ENCODE assay signal across 19 mouse cellular contexts in the genomic region with DNA sequence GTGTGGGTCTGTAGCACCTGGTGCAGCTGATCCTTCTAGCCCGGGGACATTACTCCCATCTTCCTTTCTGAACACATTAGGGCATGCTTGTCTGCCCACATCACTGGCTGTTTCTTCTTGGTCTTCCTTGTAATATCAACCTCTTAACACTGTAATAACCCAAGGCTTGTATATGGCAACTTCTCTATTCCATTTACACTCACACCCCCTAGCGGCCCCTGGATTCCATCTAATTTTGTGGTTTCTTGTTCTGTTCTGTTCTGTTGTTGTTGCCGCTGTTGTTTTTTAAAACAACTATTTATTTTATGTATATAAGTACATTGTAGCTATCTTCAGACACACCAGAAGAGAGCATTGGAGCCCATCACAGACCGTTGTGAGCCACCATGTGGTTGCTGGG. TPM values are rescaled to one million over a fixed set of nuclear protein-coding genes. Genes with fewer than 3 reads are reported as not detected.
DNase-seq lines count a peak whose midpoint lies in the region; ATAC-seq and TF ChIP-seq lines count a peak whose summit lies in the region.
"Had no signal": no experiment of that assay in that cellular context is flagged by ENCODE, and none has a peak within 500 bp of the region (broad histone marks: within the 10 kb centered on the region; RNA-seq: fewer than 3 reads in every experiment).

No protein-coding gene starts in this region.

- no peaks in the 10 kb centered on the region for H3K9me3 ChIP-seq in forebrain, embryonic 13.5 days (replicated peaks)
- H3K9me3 ChIP-seq in forebrain, embryonic 11.5 days (ENCODE audit: control insufficient read depth, low read length), result no peaks in the 10 kb centered on the region
- no peaks in the 10 kb centered on the region for H3K9me3 ChIP-seq in hindbrain, postnatal 0 days (ENCODE audit: low read length)
- H3K9me3 ChIP-seq in neural tube, embryonic 14.5 days (ENCODE audit: control insufficient read depth, low read length), result no peaks in the 10 kb centered on the region
- H3K9me3 ChIP-seq: embryonic facial prominence, embryonic 15.5 days had no signal

- 85% methylated on average over 4 of the region's 4 CpGs for WGBS in forebrain, embryonic 13.5 days
- 86% methylated on average over 4 of the region's 4 CpGs for WGBS in forebrain, embryonic 11.5 days
- 81% methylated on average over 4 of the region's 4 CpGs for WGBS in hindbrain, postnatal 0 days
- WGBS in neural tube, embryonic 14.5 days, result 78% methylated on average over 4 of the region's 4 CpGs

- H3K27me3 ChIP-seq in forebrain, embryonic 13.5 days, result peaks cover 11% of the 10 kb centered on the region
- H3K27me3 ChIP-seq in forebrain, embryonic 11.5 days (ENCODE audit: control insufficient read depth, insufficient read depth, low read length), result peaks cover 9% of the 10 kb centered on the region
- no peaks in the 10 kb centered on the region for H3K27me3 ChIP-seq in hindbrain, postnatal 0 days (ENCODE audit: insufficient read depth, low read length)
- H3K27me3 ChIP-seq in neural tube, embryonic 14.5 days (ENCODE audit: control insufficient read depth, insufficient read depth, low read length), result no peaks in the 10 kb centered on the region

- TF ChIP-seq CTCF in hindbrain, postnatal 0 days (IDR thresholded peaks at IDR 0.05; ENCODE audit: low read depth), result no peak

- no peak for DNase-seq in forebrain, embryonic 11.5 days (ENCODE audit: low spot score)
- DNase-seq in right cerebral cortex, postnatal 14 days, result peak; percentile 3
- no peak for DNase-seq in right cerebral cortex, adult 18-20 months
- no peak for DNase-seq in hindbrain, postnatal 0 days (ENCODE audit: low spot score)
- no peak for DNase-seq in MN1 (ENCODE audit: low spot score)
- DNase-seq in thymus, postnatal 14 days, result no peak
- DNase-seq: adrenal gland, postnatal 10 days; cerebellum, adult 2 months; gastrocnemius, postnatal 25 days; heart, postnatal 36 days; kidney, adult 18-20 months; kidney, postnatal 36 days; lung, adult 2 months; thymus, postnatal 4 days had no signal

- H3K4me2 ChIP-seq in forebrain, embryonic 13.5 days, result peak overlapping the region; percentile 70
- H3K4me2 ChIP-seq in forebrain, embryonic 11.5 days (ENCODE audit: low read depth, low read length, severe bottlenecking), result no peak overlapping the region
- H3K4me2 ChIP-seq in hindbrain, postnatal 0 days (ENCODE audit: low read depth, low read length), result peak overlapping the region; percentile 37
- peak overlapping the region; percentile 78; the same call in 1 of the 2 replicates for H3K4me2 ChIP-seq in neural tube, embryonic 14.5 days (ENCODE audit: low read depth, low read length)
- H3K4me2 ChIP-seq: embryonic facial prominence, embryonic 15.5 days; heart, embryonic 11.5 days had no signal

- peak overlapping the region; percentile 10; the same call in 1 of the 2 replicates for H3K9ac ChIP-seq in forebrain, embryonic 13.5 days
- H3K9ac ChIP-seq in forebrain, embryonic 11.5 days (ENCODE audit: low read length), result no peak overlapping the region
- no peak overlapping the region for H3K9ac ChIP-seq in hindbrain, postnatal 0 days (replicated peaks; ENCODE audit: low read length)
- no peak overlapping the region for H3K9ac ChIP-seq in neural tube, embryonic 14.5 days (replicated peaks; ENCODE audit: low read depth, low read length)
- H3K9ac ChIP-seq: embryonic facial prominence, embryonic 15.5 days had no signal

- ATAC-seq in forebrain, embryonic 13.5 days, result no peak
- ATAC-seq in forebrain, embryonic 11.5 days (replicated peaks; ENCODE audit: low FRiP score), result no peak
- no peak for ATAC-seq in hindbrain, postnatal 0 days
- ATAC-seq in neural tube, embryonic 14.5 days (ENCODE audit: low read depth), result no peak

- H3K4me3 ChIP-seq in forebrain, embryonic 13.5 days, result no peak overlapping the region
- no peak overlapping the region for H3K4me3 ChIP-seq in forebrain, embryonic 11.5 days (ENCODE audit: low read depth, low read length)
- H3K4me3 ChIP-seq in hindbrain, postnatal 0 days (ENCODE audit: low read length), result no peak overlapping the region
- H3K4me3 ChIP-seq in neural tube, embryonic 14.5 days (ENCODE audit: low read depth, low read length), result no peak overlapping the region; the same call in 1 of the 2 replicates
- H3K4me3 ChIP-seq: embryonic facial prominence, embryonic 15.5 days had no signal

- no peak overlapping the region for H3K27ac ChIP-seq in forebrain, embryonic 13.5 days
- H3K27ac ChIP-seq in forebrain, embryonic 11.5 days (ENCODE audit: low read depth, low read length), result no peak overlapping the region
- H3K27ac ChIP-seq in hindbrain, postnatal 0 days, result no peak overlapping the region
- H3K27ac ChIP-seq in neural tube, embryonic 14.5 days (ENCODE audit: low read depth, low read length), result no peak overlapping the region
- H3K27ac ChIP-seq: embryonic facial prominence, embryonic 15.5 days had no signal

- peaks cover 52% of the 10 kb centered on the region for H3K4me1 ChIP-seq in forebrain, embryonic 13.5 days
- peaks cover 13% of the 10 kb centered on the region for H3K4me1 ChIP-seq in forebrain, embryonic 11.5 days (replicated peaks; ENCODE audit: control insufficient read depth, insufficient read depth, low read length)
- H3K4me1 ChIP-seq in hindbrain, postnatal 0 days (ENCODE audit: insufficient read depth, low read length), result peaks cover 18% of the 10 kb centered on the region; the same call in 1 of the 2 replicates
- peaks cover 23% of the 10 kb centered on the region for H3K4me1 ChIP-seq in neural tube, embryonic 14.5 days (ENCODE audit: control insufficient read depth, insufficient read depth, low read length)

- peaks cover 35% of the 10 kb centered on the region for H3K36me3 ChIP-seq in forebrain, embryonic 13.5 days (ENCODE audit: poor library complexity, severe bottlenecking)
- H3K36me3 ChIP-seq in forebrain, embryonic 11.5 days (ENCODE audit: control insufficient read depth, insufficient read depth, low read length), result no peaks in the 10 kb centered on the region; the same call in 1 of the 2 replicates
- H3K36me3 ChIP-seq in hindbrain, postnatal 0 days (ENCODE audit: insufficient read depth, low read length), result no peaks in the 10 kb centered on the region
- peaks cover 18% of the 10 kb centered on the region; the same call in 1 of the 2 replicates for H3K36me3 ChIP-seq in neural tube, embryonic 14.5 days (ENCODE audit: control insufficient read depth, insufficient read depth, low read length)

RNA-seq across cellular contexts. Expression of gene 4931428F04Rik, which starts 2.8 kb away (rescaled TPM):
- polyA plus RNA-seq in forebrain, embryonic 13.5 days (2015; fragmentation: Nextera tagmentation; extraction: Ambion mirVana), result 57.4 and 66.1 TPM in 2 replicates
- polyA plus RNA-seq in forebrain, embryonic 11.5 days (2014; fragmentation: Nextera tagmentation; extraction: Ambion mirVana), result 23.4 and 30.3 TPM in 2 replicates
- total RNA-seq in hindbrain, postnatal 0 days (2014; rRNA removed), result 52.3 and 63.4 TPM in 2 replicates
- 67.3 and 82.8 TPM in 2 replicates for polyA plus RNA-seq in hindbrain, postnatal 0 days (2015; fragmentation: Nextera tagmentation; extraction: Ambion mirVana)
- 84.6 and 118 TPM in 2 replicates for polyA plus RNA-seq in neural tube, embryonic 14.5 days (2014; fragmentation: Nextera tagmentation; extraction: Ambion mirVana)

RNA-seq across cellular contexts. Expression of gene Exoc3l, which starts 9.0 kb away (rescaled TPM):
- 9.8 and 10.3 TPM in 2 replicates for polyA plus RNA-seq in forebrain, embryonic 13.5 days (2015; fragmentation: Nextera tagmentation; extraction: Ambion mirVana)
- polyA plus RNA-seq in forebrain, embryonic 11.5 days (2014; fragmentation: Nextera tagmentation; extraction: Ambion mirVana), result 10.3 TPM in 2 replicates
- 2.4 and 8.2 TPM in 2 replicates for total RNA-seq in hindbrain, postnatal 0 days (2014; rRNA removed)
- polyA plus RNA-seq in hindbrain, postnatal 0 days (2015; fragmentation: Nextera tagmentation; extraction: Ambion mirVana), result 5.9 and 8.0 TPM in 2 replicates
- 8.0 and 12.5 TPM in 2 replicates for polyA plus RNA-seq in neural tube, embryonic 14.5 days (2014; fragmentation: Nextera tagmentation; extraction: Ambion mirVana)

RNA-seq across cellular contexts. Expression of gene E2f4, which starts 10.6 kb away (rescaled TPM):
- 56.9 and 60.6 TPM in 2 replicates for polyA plus RNA-seq in forebrain, embryonic 13.5 days (2015; fragmentation: Nextera tagmentation; extraction: Ambion mirVana)
- polyA plus RNA-seq in forebrain, embryonic 11.5 days (2014; fragmentation: Nextera tagmentation; extraction: Ambion mirVana), result 122 and 135 TPM in 2 replicates
- total RNA-seq in hindbrain, postnatal 0 days (2014; rRNA removed), result 39.2 and 44.8 TPM in 2 replicates
- polyA plus RNA-seq in hindbrain, postnatal 0 days (2015; fragmentation: Nextera tagmentation; extraction: Ambion mirVana), result 25.6 and 28.3 TPM in 2 replicates
- polyA plus RNA-seq in neural tube, embryonic 14.5 days (2014; fragmentation: Nextera tagmentation; extraction: Ambion mirVana), result 46.4 and 49.7 TPM in 2 replicates

RNA-seq across cellular contexts. Expression of gene Nol3, which starts 11.0 kb away (rescaled TPM):
- polyA plus RNA-seq in forebrain, embryonic 13.5 days (2015; fragmentation: Nextera tagmentation; extraction: Ambion mirVana), result 2.4 and 3.0 TPM in 2 replicates
- 1.6 and 2.1 TPM in 2 replicates for polyA plus RNA-seq in forebrain, embryonic 11.5 days (2014; fragmentation: Nextera tagmentation; extraction: Ambion mirVana)
- 2.1 and 2.6 TPM in 2 replicates for total RNA-seq in hindbrain, postnatal 0 days (2014; rRNA removed)
- polyA plus RNA-seq in hindbrain, postnatal 0 days (2015; fragmentation: Nextera tagmentation; extraction: Ambion mirVana), result 6.6 and 6.9 TPM in 2 replicates
- polyA plus RNA-seq in neural tube, embryonic 14.5 days (2014; fragmentation: Nextera tagmentation; extraction: Ambion mirVana), result 5.5 and 5.9 TPM in 2 replicates

RNA-seq across cellular contexts. Expression of gene Hsf4, which starts 17.3 kb away (rescaled TPM):
- 0.10 and 0.13 TPM in 2 replicates for polyA plus RNA-seq in forebrain, embryonic 13.5 days (2015; fragmentation: Nextera tagmentation; extraction: Ambion mirVana)
- polyA plus RNA-seq in forebrain, embryonic 11.5 days (2014; fragmentation: Nextera tagmentation; extraction: Ambion mirVana), result not detected in 2 replicates
- 0.63 TPM in 1 of 2 replicates, not detected in the other for total RNA-seq in hindbrain, postnatal 0 days (2014; rRNA removed)
- 1.4 and 1.5 TPM in 2 replicates for polyA plus RNA-seq in hindbrain, postnatal 0 days (2015; fragmentation: Nextera tagmentation; extraction: Ambion mirVana)
- polyA plus RNA-seq in neural tube, embryonic 14.5 days (2014; fragmentation: Nextera tagmentation; extraction: Ambion mirVana), result 0.66 and 0.71 TPM in 2 replicates
- polyA plus RNA-seq: heart, embryonic 11.5 days; stomach, embryonic 16.5 days had no signal
